Mouse (Mus musculus): ENCODE results near the gene Scrt2.
"Not testable (repeated sequence)": the region's sequence is repeated elsewhere in the genome, so short reads cannot be mapped to it uniquely, and the experiment has no call there.

Gene Scrt2

DNA sequence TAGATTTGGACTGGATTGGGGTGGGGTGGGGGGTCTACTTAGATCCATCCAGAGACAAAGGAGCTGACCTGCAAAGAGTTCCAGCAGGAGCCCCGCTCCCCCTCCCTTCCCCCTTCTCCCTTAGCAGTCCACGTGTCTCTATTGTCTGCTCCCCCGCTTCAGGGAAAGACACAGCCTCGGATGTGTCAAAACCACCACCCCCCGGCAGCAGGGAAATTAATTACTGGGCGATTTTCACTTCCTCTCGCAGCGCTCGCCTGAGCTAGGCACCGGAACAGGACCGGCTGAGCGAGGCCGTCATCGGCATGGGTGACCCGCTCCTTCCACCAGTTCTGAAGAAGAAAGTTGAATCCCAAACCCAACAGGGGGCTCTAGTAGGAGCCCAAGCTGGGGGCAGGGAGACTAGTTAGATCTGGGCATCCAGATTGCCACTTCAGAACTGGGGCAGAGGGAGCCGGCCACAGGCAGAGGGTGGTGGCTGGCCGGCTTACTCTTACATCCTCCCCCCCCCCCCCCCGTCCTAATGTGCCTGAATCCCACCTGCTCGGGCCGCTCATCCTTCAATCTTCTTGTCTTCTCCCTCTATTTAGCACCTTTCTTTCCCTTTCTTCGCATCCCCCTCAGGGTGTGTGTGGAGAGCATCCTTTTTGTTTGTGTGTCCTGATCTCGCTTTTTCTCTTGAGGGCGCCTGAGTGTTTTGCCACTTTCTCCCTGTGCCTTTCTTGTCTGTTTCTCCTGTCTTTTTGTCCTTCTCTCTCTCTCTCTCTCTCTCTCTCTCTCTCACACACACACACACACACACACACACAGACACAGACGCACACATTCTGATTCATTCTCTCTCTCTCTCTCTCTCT is at the start of gene Scrt2:
Gene Scrt2 (plus strand): TSS at position 845 of the 857 bp plus-strand sequence.
- peak; percentile 19 to 40 for DNase-seq

DNA sequence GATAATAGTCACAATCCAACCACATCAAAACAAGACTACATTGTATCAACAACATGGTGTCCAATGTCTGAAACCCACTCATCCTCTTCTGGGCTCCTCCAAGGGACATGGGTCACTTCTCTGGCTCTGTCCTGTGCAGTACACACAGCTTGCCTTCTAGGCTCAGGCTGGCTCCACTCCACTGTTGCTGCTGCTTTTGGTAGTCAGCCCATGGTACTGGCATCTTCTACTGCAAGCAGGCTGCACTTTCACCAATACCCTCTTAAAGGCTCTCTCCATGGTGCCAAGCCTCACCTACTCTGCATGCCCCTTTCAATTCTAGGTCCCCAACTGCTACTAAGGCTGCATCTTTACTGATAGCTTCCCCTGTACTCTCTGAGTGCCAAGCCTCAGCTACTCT is 41.2 kb upstream of the Scrt2 start:
- DNase-seq = no peak

DNA sequence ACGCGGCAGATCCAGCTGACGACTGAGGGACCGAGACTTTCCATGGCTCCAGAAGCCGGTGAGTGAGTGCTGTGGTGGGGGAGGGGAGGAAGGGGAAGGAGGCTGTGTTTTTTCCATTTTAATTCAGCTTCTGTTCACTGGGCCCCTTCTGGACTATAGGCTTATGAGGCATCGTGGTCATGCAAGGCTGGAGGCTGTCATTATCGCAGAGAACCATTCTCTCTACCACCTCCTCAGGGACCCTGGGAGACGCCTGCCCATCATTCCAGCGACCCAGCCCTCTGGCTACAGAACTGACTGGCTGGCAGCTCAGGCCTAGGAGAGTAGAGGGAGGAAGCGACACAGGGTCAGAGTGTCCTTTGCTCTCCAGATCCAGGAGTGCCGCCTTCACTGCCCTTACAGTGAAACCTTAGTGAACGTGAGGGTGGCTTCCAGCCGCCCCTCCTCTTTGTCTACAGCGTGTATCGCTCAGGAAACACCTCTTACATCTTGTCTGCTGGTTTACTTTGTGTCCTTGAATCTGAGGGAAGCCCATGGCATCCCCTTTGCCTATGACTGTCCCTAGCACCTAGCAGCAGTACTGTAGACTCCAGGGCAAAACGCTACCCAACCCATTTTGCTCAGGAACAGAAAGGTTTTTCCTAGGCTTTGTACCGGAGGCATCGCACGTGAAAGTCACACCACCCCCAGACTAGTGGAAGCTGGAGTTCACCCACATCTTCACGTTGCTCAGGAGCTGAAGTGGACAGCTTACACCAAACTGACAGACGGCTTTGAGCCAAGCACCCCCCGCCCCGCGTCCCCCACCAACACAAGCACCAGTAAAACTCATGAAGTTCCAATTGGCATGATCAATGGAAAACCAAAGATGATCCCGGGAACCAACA is 34.0 kb upstream of the Scrt2 start:
- DNase-seq = peak in 1 of 2 experiments; percentile 15

DNA sequence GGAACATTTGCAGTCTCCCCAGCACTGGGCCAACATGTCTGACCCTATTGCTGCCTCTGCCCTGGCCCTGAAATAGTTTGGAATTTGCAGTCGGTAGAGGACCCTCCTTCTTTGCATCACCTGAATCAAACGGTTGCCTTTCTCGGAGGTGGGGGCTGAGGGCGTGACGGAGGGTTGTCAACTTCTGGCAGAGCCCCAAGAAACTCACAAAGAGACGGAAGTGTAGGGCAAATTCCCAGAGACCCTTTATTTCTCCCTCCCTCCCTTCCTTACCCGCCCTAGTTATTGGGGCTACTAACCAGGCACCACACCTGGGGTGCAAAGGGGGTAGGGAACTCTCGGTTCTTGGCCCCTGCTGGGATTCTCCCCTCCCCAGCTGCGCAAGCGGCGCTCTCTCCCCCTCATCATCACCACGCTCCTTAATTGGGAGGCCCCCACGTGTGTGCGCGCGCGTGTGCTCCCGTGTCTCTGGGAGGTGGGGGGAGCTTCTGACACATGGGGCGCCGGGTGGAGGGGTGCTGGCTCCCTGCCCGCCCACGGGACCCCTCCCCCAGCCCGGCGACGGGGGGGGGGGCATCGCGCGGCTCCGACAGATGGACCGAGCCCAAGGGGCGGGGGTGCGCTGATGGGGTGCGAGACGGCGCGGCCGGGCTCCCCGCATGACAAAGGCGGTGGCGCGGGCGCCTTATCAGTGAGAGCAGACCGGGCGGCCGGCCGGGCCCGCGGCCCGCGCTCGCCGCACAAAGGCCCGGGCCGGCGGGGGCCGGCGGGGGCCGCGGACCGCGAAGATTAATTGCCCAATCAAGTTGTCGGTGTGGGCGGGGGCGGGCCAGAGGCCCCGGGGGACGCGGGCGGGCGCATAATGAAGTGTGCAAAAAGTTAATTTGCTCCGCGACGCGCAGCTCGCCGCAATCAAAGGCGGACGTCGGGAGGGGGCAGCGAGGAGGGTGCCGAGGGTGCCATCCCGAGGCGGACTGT is 33.0 kb upstream of the Scrt2 start:
- peak; percentile 41 to 56 for DNase-seq

DNA sequence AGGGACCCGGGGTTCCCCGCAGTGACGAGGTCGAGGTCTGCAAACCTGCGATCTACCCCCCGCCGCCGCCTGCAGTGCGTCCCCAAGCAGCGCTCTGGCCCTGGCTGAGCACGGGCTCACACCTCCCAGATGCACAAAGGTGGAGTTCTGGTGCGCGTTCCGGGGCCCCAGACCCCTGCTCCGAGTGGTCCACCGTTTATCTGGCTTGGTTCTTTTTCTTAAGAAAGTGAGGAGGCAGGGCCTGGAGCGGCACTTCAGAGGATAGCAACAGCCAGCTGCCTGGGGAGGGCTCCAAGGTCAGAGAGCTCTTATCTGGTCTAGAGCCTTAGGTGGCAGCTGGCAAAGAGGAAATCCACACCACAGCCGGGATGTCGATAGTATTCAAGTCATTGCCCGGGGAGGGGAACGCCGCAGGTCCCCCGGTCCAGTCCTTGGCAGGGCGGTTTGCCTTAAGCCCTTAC is 32.3 kb upstream of the Scrt2 start:
- peak in 1 of 2 experiments; percentile 13 for DNase-seq

DNA sequence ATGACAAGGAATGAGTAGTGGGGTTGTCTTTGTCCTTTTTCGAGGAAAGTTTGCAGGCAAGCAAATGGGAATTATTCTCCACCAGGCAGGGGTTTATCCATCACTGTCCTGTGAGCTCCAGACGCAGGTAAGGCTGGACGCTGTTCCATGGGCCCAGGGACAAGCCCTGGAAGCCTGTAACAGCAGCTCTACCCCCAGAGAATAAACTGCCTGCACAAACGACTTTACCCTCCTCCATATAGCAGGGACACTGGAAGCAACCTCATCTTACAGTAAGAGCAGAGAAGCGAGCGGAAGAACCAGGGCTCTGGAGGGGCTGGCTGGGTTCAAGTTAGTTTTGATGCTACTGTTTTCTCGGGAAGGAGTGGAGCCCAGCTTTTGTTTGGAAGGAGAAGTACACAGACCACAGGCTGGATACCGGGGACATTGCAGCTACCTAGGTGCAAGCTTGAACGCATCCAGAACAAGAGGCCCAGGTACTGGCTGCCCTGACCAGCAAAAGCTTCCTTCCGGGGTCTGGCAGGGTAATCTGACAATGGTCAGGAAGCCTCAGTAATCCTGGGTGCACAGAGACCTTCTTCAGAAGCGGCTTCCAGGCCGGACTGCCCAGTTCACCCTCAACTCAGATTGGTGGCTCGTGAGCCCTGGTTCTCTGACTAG is 31.6 kb upstream of the Scrt2 start:
- DNase-seq = no peak

DNA sequence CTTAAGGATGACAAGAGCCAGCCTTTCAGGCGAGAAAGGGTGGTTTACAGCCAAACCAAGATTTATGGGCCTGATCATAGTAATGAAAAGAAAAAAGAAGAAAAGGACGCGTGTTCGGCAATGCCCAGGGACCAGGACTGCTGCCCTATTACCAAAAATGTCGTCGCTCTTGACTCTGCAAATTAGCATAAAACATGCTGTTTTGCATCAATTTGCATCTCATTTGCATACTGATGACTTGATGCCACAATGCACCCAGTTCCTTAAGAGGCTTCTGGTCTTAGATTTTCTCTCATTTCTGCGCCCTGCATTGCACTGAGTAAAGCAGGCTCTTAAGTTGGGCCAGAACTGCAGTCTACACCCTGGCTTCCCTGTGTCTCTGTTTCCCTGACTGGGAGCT is 31.0 kb upstream of the Scrt2 start:
- no peak for DNase-seq

DNA sequence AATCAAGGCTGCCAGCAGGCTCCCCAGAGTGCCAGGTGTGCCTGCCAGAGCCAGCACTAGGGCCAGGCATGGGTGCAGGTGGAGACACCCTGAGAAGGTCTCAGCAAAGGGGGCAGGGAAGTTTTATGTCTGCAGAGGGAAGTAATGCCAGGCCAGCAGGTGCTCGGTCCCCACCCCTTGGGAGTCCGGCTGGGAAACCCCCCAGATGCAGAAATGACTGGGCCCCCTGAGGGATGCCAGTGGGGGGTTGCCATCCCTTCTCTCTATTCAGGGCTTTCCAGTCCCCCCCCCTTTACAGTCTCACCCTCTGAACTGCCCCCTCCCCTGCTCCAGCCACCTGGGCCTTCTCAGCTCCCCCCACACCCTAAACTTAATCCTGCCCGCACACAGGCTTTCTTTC is 29.3 kb upstream of the Scrt2 start:
- no peak for DNase-seq

DNA sequence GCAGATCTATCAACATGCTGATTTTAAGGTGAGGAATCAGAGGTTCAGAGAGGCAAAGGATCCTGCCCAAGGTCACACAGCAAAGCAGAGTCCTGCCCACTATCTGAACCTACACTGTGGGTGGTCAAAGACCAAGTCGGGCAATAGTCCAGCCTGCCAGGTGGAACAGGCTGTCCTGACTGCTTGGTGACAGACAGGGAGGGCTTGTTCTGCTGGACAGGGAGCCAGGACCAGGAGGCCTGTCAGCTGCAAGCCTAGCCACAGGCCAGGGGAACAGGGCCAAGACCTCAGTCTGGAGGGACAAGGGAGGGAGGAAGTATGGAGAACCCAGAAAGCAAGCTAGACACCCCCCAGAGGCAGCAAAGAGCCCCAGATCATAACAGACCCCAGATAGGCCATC is 25.9 kb upstream of the Scrt2 start:
- DNase-seq = no peak

DNA sequence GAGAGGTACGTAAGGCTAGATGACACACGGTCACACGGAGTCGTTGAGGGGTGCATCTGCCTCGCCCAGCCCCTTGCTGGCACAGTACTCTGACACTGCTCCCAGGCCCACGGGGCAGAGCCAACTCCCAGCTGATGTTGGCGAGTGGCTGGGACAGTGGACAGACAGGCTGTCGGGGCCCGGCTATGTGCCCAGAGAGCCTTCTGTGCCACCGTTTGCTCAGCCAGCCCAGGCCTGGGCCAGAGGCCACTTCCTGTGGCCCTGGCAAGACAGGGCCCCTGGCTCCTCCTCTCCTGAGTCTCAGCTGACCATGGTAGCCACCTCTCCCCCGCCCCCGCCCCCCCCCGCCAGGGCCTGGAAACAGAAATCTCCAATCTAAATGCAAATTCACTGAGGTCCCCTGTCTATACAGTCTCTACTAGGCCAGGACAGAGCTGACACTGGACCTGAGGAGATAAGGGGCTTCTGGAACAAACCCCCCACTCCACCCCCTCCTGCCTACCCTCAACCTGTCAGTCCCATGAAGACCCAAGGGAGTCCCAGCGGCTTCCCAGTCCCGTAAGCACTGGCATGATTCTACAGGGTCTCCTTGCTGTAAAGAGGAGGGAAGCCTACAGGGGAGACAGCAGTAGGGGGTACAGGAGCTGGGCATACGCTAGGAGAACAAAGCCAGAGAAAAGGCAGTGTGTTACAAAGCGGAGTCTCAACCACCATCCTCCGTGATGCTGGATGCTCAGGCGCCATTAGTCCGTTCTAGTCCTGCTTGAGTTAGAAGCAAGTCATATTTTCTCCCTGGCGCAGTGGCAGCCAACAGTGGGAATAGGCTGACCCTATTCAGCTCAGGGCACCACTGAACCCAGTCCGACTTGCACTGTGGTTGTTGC is 24.7 kb upstream of the Scrt2 start:
- DNase-seq = no peak

DNA sequence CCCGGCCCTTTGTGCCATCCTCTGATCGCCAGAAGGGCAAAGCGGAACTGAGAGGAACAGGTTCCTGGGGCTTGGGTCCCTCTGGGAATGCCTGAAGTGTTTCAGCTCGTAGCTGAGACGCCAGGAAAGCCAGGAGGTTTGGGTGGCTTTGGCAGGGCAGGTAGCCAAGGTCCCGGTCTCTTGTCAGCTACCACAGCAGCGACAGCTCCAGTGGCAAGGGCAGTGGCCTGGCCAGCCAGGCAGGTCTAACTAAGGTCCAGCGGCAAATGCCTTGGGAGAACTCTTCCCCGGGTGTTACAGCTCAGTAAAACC is 24.1 kb upstream of the Scrt2 start:
- no peak for DNase-seq

DNA sequence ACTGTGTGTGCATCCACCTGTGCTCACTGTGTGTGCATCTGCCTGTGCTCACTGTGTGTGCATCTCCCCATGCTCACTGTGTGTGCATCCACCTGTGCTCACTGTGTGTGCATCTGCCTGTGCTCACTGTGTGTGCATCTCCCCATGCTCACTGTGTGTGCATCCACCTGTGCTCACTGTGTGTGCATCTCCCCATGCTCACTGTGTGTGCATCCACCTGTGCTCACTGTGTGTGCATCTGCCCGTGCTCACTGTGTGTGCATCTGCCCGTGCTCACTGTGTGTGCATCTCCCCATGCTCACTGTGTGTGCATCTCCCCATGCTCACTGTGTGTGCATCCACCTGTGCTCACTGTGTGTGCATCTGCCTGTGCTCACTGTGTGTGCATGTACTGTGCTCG is 18.5 kb upstream of the Scrt2 start:
- not testable (repeated sequence) for DNase-seq

DNA sequence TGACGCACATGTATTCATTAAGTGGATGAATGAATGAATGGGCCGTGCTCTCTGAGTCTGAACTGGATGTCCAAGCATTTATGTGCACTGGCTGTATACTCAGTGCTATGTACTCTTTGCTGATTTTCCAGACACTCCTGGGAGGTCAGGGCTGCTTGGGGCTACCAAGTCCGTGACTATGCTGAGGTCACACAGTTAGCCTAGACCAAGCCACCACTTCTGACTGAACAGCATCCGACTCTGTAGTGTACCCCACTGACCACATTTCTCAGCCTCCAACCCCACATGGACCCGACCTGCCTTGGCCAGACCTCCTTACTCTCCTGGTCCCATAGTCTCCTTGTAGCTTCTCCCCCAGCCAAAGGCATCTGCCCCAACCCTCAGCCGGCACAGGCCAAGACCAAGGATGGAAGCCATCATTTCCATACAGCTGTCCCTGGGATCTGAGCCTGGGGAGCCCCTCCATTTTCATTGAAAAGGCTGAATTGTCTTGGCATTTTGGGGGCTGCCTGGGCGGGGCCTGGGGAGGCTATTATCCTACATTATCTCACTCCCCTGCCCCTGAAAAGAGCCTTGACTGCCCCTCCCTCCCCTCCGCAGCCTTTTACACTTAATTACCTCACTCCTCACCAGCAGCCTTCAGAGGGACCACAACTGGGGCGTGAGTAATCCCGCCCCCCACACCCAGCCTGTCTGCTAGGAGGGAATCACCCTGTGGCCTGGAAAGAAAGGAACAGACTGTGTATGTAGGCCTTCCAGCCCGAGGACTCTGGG is 12.5 kb upstream of the Scrt2 start:
- no peak for DNase-seq

DNA sequence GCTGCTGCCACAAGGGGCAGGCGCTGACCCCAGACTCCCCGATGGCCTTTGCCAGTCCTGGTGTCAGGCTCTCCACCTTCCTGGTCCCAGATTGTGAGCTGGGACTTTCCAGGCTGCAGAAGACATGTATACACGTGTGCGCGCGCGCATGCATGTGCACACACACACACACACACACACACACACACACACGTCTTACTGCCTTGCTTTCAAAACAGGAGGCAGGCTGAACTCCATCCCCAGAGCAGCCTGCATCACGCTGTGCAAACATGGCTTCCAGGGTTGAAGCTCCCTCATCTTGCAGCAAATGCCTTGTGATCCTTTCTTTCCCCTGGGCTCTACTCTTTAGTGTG is 11.9 kb upstream of the Scrt2 start:
- no peak for DNase-seq

DNA sequence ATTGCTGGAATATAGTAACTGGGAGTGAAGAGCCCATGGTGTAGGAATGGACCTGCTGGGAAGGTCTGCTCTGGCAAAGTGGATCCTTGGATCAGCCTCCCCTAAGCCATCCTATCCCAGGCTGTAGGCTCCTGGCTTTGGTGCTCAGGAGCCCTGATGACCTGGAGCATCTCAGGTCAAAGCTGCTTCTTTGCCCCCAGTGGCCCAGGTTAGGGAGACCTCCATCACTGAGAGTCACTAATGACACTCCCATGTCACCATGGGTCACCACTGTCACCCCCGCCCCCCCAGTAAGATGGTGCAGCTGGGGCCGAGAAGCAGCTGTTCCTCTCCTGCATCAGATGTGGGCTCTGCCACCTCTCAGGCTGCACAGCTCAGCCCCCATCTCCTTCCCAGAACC is 11.4 kb upstream of the Scrt2 start:
- DNase-seq = no peak

DNA sequence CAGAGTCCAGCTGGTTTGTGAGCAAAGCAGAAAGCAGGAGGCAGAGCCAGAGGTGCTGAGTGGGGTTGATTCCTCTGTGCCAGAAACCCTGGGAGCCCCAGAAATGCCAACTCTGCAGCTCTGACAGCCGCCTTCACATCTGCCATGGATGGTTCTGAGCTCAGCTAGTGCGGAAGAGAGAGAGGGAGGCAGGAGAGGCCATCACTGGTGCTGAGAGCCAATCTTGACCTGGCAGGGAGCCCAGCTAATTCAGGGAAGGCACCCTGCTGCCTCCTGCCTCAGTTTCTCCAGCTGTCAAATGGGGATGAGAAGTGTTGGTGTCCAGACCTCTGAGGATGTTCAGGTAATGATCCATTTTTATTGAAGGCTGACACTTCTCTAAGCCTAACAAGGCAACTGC is 6.8 kb upstream of the Scrt2 start:
- no peak for DNase-seq

DNA sequence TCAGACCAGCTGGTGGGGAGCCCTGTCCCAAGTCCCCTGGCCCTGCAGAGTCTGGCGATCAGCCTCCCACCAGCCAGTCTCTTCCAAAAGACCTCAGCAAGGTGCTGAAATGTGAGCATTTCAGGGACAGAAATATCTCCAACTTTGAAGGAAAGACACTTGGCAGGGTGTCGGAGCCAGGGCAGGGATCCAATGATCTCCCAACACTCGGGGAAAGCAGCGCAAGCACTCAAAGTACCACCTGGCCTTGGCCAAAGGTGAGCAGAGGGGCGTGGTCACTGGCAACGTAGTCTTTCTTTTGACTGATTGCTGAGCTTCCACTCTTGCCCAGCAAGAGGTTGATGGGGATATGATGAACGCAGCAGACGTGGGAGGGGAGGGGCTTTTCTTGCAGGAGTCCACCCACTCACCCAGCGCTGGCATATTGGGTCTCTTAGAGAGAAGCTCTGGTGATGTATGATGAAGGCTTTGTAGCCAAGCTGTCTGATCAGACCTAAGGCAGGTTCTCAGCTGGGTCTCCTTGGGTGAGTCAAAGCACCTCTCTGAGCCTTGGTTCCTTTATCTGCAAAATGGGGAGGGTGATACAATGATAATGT is 5.9 kb upstream of the Scrt2 start:
- no peak for DNase-seq

DNA sequence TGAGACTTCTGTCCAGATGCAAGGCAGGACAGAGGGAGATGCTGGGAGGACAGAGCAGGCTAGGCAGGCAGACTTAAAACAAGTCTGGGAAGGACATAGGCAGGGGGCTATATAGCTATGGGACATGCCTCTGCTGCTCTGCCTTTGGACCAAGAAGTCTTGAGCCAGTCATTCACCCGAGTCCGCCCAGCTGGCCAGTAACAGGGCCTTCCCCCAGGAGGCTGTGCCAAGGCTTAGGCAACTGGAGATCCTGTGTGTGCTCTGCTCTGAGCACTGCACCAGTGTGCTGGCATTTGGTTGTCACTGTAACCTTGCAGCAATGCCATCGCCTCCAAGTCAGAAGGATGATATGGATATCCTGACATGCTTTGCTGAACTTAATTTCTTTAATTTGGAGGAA is 4.0 kb upstream of the Scrt2 start:
- no peak for DNase-seq

DNA sequence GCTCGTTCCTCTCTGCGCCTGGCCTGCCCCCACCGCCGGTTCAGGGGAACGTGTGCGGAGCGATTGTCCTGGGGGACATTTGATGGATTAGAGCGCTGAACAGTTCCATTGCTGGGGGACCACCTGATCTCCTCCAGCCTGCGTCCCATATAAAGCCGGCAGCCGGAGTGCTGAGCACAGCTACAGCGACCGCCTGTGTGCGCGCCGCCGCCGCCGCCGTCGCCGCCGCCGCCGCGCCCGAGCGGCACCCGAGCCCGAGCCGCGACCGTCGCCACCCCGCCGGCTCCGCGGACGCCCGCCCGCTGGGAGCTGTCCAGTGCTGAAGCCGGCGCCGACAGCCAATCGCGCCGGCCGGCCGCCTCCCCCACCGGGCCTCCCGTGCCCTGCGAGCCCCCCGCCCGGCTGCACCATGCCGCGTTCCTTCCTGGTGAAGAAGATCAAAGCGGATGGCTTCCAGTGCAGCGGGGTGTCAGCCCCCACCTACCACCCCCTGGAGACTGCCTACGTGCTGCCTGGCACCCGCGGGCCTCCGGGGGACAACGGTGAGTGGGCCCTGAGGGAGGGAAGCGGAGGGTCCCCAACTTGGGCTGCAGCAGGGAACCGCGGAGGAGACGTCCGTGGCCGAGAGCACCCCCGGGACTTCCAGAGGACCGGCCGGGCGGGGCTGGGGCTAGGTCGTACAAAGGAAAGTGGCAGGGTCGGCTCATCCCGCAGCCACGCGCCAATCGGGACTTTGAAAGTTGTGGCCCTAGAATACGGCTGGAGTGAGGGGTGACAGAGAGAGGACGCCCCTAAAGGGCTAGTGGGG is 516 bp downstream of the Scrt2 start:
- DNase-seq = peak; percentile 94

All from kidney, postnatal 4 days (tissue).